Mouse (Mus musculus) kidney, adult 2 months (tissue): ENCODE data around the gene Rbm20.

Source experiments
- CTCF ChIP-seq: fragments of 200-500 bp; conservative IDR thresholded peaks from 2 replicates; pipeline ENCODE4 v1.5.1; 2011; ENCODE audit warnings: low read depth, mild to moderate bottlenecking, control low read depth, low read length, moderate library complexity, mixed read lengths; ENCODE audit not compliant: insufficient read depth, insufficient read length
- POLR2A ChIP-seq: fragments of 200-500 bp; IDR thresholded peaks from one replicate; pipeline ENCODE4 v1.6.1; 2011; ENCODE audit warnings: low read depth, low read length, control low read depth

GRCm38 (mm10) chr19:53724053-53724452 is 46.9 kb downstream of the Rbm20 start:
- TF ChIP-seq CTCF (no peak), POLR2A (no peak)
